Mouse (Mus musculus) heart, postnatal 25 days (tissue): ENCODE results near the gene Tmem163. TPM values are rescaled to one million over a fixed set of nuclear protein-coding genes. Genes with fewer than 3 reads are reported as not detected.

Experiments
- DNase-seq: peaks from one replicate; pipeline ENCODE4 v3.0.0; 2022; ENCODE audit warnings: low spot score
- intact Hi-C: fragments of 180-260 bp; cut with DNase I; formaldehyde crosslinking; loops from one replicate; pipeline ENCODE4 v1.15.1; 2025
- total RNA-seq, 2 experiments: library from RNA; stranded (reverse); gene quantifications; 2 replicates each; pipeline ENCODE4 v1.2.3; 2021

Gene Tmem163
- total RNA-seq, 2 experiments from 2014 or later, result 8.3 to 12.1 TPM

DNA sequence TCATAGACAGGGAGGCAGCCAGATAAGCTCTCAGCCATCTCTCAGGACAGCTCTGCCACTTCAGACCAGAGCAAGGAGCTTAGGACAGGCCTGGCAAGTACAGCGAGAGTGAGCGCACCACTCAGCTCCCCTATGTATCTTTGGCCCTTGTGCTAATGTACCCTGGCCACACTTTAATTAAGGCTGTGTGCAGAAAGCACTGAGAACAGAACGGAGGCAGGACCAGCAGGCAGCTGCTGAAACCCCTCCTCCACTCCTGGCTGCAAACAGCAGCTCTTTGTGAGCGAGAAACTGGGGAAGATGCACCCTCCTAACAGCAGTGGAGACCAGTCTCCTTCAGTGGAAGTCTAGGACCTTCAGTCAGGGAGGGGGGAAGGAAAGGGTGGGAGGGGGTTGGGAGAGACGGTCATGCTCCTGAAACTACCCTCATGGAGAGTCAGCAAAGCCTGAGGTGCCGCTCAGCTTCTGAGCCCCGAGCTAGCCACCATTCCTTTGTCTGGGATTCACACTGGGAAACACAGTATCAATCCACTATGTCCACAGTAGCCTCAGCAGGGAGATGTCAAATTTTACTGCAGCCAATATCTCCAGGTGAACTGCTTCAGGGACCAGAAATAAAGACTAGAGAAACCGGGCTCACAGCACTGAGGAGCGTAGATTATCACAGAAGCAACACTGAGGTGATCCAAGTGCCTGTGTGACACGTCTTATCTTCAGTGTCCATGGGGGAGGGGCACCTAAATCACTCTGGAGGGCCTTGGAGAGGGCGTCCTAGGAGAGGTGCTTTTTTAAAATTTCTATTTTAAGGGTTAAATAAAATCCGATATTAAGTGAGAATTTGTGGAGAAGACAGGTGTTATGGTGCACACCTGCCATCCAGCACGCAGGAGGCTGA, 18.0 kb downstream of the Tmem163 start:
- DNase-seq, result no peak
- intact Hi-C loops, result no loop called here

DNA sequence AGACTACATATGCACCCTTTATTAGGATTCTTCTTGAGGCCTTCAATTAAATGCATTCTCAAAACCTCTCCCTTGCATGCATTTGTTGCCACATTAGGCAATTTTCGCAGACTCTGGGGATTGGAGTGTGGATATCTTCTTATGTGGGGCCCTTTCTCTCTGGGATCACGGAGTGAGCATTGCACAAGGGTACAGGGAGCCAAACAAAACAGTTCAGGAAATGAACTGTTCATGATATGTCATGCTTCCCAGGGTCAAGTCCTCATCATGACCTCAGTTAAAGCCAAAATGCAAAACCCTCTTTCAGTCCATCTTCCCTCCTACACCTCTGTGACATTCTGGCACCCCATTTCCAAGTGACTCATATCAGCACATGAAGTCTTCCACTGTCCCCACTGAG, 27.8 kb downstream of the Tmem163 start:
- no peak for DNase-seq
- intact Hi-C loops, result no loop called here

DNA sequence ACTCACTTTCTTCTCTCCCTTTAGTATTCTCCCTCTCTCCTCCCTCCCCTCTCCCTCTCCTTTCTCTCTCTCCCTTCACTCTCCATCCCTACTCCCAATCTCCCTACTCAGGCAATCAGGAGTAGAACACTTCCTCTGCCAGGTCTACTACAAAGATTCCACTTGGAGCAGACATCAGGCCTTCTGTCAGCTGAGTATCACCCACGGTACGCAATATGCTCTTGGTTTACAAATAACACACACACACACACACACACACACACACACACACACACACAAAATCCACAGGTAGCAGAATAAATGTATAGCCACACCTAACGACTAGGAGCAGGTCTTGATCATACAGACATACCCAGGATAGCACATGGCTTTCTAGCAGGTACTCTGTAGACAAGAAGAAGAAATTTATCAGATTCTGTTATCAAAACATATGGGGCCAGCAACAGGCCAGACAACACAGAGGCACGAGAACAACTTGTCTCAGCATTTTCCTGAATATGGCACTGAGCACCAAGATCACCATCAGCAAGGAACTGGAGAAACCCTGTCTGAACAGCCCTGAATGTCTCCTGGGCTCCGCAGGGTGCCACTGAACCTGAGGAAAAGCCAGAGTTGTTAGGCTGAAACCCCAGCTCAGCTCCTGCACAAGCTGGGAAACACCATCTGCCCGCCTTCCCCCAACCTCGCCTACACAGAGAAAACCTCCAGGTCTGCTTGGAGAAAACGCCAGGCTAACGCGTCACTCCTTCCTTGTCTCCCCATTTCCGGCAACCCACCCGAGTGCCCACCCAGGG, 36.2 kb downstream of the Tmem163 start:
- intact Hi-C loops, result no loop called here
- no peak for DNase-seq

DNA sequence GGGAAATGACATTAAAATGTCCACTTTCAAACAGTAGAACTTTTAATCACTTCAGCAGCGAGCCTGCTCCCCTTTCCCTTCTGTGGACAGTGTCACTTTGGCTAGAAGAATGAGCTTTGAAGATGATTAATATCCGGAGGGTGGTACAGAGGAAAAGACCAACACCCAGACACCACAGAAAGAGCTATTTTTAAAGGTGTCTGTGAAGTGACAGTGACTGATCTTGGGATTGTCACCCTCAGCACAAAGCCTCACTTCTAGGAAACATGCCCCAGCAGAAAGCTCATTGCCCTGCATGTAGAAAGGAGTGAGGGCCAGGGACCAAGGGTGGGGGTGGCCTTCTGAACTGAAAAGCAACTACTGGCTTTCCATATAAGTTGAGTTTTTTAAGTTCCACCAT, 41.4 kb downstream of the Tmem163 start:
- no peak for DNase-seq
- intact Hi-C loops, result no loop called here

DNA sequence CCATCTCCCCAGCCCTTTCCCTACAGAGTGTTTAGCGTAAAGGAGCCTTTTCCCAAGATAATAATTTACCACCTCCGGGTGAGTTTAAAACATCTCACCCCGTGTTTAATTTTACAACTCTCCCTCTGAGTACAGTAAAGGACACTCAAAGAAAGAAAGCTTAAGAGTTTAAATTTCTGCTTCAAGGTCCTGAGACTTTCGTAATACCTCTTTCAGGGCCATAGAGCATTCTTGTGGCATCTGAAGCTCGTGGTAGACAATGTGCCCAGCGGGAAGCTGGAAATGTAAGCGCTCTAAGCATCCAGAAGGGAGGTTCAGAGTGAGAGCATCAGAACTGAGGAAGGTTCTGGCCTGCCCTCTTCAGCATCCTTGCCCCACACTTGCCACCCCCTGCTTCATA, 52.2 kb downstream of the Tmem163 start:
- intact Hi-C loops, result no loop called here
- DNase-seq, result no peak

DNA sequence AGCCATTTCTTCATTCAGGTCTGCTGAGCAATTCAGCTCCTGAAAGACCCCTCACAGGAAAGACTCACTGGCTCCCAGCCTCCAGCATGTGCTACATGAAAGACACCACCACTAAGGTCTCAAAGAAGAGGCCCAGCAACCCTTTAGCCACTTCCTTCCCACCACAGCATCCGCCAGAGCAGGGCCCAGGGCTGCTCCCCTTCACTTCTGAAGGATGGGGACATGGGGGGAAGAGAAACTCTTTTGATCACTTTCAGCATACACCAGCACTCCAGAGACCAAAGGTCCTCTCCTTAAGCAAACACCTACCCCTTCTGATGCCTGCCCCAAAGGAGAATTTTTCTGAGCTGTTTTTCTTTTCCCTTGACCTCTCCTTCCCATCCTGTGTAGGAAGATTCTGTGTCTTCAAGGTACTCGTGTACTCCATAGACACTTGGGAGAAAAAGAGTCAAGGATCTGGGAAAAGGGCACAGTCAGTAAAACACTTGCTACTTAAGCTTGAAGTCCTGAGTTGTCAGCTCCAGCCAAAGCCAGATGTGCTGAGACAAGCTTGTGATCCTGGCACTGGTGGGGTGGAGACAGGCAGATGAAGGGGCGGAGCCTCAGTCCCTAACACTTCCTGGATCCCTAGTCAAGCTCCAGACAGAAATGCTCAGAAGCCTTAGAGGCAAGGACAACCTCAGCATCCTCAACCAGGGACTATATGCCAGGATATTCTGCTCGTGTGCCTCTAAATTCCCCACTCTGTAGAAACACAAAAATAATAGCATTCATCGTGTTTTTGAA, 53.6 kb downstream of the Tmem163 start:
- intact Hi-C loops, result no loop called here
- DNase-seq, result no peak

DNA sequence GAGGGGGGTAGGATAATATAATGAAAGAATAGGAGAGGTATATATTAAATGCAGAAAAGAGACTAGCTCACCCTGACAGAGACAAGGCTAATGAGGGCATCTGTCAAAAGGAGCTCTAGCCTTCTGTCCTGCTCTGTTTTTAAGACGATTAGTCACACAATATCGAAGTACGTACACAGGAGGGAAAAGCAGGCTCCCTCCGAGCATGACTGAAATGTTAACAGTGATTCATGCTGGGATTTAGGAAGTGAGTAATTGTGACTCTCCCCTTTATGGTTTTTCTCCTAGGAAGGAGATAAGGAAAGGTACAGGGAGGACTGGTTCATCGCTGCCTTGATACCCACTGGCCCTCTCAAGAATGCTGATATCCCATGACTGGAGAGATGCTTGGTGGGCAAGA, 57.0 kb downstream of the Tmem163 start:
- no peak for DNase-seq
- intact Hi-C loops, result no loop called here

DNA sequence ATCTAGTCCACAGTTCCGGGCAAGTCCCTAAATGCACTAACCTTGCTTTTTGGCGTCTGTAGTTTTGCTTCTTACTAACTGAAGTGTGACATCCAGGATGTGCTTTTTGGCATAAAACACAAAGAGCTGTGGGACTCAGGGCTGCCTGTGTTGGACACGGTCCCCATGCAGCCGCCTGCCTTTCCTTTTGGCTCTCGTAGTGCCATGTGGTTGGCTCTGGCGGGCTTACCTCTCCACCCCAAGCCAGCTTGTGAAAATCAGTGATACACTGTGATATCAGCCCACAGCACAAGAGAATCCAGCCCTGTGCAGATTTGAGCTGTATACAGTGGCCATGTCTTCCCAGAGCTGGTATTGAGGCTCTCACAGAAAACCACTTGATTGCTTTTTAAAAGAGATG, 60.3 kb downstream of the Tmem163 start:
- intact Hi-C loops, result no loop called here
- DNase-seq, result no peak

DNA sequence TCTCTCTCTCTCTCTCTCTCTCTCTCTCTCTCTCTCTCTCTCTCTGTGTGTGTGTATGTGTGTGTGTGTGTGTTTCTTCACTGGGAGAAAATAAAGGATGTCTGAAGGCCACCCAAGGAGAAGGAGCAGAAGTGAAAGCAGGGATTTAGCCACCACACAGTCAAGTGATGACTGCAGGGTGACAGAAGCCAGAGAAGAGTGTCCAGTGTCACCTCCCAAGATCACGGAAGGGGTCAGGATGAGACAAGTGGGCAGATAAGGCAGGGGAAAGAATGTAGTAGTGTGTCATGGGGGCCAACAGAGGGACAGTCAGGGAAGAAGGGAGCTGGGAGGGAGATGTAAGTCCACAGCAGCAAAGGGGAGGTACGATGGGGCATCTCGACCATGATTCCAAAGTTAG, 69.0 kb downstream of the Tmem163 start:
- DNase-seq, result no peak
- intact Hi-C loops, result no loop called here

DNA sequence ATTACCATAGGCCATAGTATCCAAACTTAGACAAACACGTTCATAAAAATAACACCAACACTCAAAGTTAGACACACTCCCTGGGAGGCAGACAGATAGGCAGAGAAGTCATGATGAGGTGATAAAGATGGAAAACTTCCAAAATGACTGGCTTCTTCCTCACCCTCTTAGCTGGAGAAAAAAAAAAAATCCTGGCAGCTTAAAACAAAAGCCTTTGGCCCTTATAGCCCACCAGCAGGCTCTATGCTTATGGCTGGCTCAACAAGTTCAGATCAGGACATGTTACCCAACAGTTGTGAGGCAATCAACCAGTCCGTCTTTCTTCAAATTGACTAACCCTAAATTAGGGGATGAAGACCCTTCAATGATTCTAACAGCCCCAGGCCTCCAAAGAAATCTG, 69.5 kb downstream of the Tmem163 start:
- no peak for DNase-seq
- intact Hi-C loops, result no loop called here

DNA sequence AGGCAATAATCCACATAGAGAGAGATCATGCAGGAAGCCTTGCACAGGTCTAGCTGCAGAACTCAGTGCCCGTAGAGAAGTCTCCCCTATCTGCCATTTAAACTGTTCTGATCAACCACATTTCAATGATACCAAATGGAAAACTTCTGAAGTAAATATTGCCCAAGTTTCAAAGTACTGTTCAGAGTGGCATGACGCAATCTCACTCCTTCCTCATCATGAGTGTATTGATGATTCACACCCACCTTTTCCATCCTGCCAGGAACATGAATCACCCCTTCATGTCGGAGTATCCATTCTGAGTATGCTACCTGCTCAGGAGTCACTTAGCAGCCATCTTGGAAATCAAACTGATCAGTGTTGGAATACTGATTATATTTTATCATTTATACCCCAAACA, 71.0 kb downstream of the Tmem163 start:
- DNase-seq, result no peak
- intact Hi-C loops, result no loop called here

DNA sequence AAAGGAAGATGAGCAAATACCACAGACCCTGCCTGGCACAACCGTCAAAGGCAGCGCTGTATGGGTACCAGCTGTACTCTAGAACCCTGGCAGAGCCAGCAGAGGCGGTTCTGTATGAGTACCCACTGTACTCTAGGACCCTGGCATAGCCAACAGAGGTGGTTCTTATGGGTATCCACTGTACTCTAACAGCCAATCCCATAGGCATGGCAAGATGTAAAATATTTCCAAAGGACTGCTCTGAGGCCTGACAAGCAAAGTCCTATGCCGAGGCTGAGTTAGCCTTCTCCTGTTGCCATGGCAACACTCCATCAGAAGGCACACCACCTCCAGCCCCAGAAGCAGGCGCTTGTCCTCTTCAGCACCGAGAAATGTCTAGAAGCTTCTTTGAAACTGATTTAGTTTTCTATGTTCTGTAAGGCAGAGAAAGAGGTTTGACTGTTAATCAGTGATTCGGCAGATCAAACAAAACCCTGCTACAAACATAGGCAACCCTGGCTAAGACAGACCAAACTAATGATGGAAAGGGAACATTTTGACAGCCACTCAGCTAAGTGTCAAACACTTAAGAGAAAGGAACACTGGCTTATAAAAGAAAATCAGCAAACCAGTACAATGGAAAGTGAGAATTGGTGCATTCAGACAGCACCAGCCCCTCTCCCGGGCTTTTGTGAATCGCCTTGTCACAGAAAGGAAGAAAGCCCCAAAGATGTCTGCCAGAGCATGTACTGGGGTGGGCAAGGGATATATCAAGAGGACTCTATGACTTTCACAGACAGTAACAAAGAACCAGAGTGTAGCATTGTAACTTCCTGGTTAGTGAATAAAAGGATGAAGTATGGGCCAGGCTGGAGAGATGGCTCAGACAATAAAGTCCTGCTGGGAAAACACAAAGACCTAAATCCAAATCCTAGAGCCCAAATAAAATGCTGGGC, 75.4 kb downstream of the Tmem163 start:
- DNase-seq, result no peak

DNA sequence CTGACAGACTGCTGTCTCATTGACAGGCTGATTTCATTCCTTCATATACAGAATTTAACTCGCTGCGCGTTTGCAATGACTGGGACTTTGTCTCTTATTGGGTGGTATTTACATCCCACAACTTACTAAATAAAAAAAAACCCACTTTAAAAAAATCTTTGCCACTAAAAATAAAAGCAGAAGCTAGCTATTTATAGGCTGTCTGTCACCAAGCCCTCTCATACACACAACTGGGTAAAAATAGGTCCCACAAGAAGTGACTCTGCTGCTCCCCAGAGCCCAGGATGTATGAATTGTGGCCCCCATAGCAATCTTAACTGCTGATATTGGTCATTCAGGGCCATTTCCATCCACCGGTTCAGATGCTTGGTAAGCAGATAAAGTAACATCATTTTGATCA, 83.2 kb downstream of the Tmem163 start:
- DNase-seq, result no peak
- intact Hi-C loops, result no loop called here

More for the DNA sequence above, 75.4 kb downstream of the Tmem163 start:
- intact Hi-C loops, result no loop called here

DNA sequence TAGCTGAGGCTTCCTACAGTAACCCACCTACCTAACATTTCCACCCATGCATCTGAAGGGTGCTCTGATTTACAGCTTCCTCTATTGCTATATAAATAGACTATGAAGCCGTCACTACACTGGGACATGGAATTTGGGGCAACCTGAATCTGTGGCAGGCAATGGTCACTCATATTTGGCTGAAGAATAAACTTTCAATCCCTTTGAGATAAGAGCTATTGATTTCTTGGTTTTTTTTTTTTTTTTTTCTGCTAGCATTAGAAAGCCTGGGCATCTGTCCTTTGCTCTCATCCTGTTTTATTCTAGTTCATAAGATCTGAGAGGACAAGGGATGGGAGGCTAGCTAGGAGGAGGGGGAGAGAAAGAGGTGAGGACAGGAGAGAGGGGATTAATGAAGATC, 83.6 kb downstream of the Tmem163 start:
- intact Hi-C loops, result no loop called here
- DNase-seq, result no peak

DNA sequence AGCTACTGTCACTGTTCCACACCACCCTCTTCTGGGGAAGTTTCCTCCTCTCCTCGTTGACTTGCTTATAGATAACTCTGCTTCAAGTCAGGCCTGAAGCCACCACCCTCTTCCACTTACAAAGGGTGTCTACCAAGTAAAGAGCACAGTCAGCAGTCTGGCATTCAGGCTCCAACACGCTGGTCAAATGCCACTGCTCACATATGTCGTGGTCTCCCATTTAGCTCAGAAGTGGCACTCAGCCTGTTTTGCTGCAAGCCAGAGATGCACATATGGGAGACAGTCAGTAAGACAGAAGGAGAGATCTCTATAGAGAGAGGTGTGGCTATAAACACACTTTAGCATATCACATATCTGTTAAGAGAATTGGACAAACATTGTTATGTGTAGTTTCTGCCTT, 89.8 kb downstream of the Tmem163 start:
- DNase-seq, result no peak
- intact Hi-C loops, result no loop called here

DNA sequence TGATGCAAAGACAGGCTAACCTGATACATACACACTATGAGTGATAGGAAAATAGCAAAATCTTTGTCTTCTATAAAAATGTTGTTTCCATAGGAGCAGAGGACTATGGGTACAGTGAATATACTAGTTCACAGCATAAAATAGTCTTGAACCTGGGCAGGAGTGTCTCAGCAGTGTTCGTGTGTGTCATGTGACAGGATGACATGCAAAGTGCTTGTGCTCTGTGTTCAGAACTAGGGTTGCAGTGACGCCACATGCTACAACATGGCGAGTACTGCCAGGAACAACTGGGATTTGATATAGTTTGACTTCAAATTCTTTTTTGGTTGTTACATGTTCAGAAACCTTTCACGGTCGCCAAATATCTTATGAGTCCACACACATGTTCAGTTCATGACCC, 92.3 kb downstream of the Tmem163 start:
- intact Hi-C loops, result no loop called here
- no peak for DNase-seq

DNA sequence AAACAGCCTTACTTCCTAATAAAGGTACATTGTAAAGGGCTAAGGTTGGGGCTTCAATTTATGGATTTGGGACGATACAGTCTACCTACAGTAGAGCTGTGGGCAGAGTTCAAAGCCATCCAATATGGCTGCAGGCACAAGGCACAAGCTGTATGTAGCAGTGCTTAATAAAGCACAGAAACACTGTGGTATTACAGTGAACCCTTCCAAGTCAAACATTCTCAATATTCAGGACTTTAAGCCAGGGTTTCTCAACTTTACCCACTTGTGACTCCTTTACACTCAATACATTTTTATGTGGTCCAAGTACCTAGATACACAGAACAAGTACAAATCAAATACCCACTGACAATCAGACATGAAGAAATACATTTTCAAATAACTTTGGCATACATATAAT, 93.2 kb downstream of the Tmem163 start:
- intact Hi-C loops, result no loop called here
- no peak for DNase-seq

DNA sequence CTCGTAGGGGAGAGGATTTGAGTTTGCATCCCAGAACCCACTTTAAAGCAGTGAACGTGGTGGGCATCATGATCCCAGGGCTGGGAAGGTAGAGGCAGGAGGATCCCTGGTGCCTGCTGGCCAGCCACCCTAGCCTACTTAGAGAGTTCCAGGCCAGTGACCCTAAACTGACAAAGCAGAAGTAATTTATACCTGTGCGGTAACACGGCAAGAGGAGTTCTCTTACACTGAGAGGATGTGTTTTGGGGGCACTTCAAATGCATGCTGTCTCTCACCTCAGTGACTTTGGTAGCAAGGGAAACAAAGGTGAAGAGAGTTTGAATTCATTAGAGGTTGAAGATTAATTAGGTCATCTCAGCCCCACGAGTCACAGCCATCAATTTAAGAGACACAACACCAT, 101.4 kb downstream of the Tmem163 start:
- intact Hi-C loops, result no loop called here
- DNase-seq, result no peak

DNA sequence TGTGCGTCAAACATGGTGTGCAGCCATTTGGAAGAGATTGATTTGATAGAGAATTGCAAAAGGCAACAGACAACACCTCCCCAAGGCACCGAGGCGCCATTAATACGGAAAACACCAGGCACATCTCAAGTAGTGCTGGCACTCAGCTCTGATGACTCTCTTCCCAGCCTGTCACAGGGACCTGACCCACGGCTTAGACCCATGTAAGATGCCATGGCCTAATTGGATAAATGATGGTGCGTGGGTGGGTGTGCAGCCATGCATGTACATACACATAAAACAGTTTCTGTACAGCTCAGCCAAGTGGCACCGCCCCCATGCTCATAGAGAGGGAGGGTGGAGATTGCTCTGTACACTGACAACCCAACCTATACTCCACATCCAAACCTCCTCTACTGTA, 102.3 kb downstream of the Tmem163 start:
- no peak for DNase-seq
- intact Hi-C loops, result no loop called here

DNA sequence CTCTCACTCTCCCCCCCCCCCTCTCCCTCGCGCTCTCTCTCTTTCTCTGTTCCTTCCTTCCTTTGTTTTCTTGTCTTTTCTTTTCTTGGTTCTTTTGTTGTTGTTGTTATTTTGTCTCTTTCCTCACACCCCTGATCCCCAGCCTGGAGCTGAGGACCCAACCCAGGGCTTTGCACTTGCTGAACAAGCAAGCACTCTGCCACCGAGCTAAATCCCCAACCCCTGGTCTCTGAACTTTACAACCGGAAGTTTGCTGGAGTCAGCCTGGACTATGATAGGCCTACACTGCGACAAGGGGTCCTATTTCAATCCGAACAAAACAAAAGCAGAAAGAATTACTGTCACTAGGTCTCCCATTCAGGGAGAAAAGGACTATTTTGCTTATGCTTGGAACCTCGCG, 102.8 kb downstream of the Tmem163 start:
- intact Hi-C loops, result no loop called here
- no peak for DNase-seq
